Mouse (Mus musculus) ovary, adult 2 months (tissue): ENCODE data around the gene Ccdc38. TPM values are rescaled to one million over a fixed set of nuclear protein-coding genes. Genes with fewer than 3 reads are reported as not detected.

ENCODE experiments used
- polyA plus RNA-seq: library from polyadenylated mRNA; depleted of rRNA; stranded (reverse); fragments of >200 nt; gene quantifications from 2 replicates; pipeline ENCODE4 v1.2.3, GENCODE M21; 2012; rRNA removed

Ccdc38 gene
- polyA plus RNA-seq = not detected in 2 replicates

DNA sequence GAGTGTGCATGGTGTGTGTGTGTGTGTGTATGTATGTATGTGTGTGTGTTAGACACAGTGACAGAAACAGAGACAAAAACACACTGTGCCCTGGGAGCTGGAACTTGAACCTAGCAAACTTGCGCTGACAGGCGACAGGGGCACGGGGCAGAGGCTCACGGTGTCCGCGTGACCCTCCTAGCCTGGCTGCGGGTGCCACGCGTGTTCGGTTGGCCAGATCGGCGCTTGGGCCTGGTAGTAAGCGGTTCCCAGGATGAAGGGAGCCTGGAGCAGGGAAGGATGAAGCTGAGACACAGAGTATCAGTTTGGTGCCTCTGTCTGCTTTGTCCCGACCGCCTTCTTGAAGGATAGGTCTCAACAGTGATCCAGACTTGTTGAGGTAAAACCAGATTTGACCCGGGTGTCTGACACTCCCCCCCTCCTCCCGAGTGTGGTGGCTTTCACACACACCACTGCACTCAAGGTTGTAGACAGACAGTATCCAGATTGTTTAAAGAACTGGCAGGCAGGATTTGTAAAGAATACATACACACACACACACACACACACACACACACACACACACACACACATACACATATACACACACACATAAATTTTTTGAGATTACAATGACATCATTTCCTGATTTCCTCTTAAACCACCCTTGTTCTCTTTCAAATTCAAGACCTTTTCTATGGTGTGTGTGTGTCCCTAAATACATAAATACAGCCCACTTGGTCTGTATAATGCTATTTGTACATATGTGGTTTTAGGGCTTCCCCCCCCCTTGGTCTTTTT is at the start of gene Ccdc38:
TSS of gene Ccdc38 (plus strand) at position 202 of the 780 bp plus-strand sequence.

DNA sequence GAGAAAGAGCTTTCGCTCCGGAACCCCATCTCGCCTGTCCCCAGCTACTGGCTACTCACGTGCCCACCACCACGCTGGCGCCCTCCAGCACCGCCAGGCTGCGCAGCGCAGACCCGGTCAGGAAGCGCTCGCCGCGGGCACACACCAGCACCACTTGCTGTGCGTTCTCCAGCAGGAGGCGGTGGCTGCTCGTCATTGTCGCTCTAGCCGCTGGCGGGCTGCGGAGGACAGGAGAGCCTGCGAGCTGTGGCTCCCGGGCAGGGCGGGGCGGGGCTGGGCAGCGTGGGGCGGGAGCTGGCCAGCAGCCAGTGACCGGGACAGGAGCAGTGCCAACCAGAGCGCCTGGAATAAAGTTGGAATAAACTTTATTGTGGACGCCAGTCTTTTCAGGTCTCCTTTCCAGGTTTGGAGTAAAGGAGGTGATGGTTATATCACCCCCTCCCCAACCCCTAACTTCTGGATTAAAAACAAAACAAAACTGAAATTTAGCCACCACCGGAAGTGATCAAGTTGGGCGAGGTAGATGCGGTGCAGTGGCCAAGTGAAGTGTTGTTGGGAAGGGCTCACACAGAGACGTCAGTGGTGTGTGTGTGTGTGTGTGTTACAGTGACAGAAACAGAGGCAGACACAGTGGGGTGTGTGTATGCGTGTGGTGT is 529 bp upstream of the Ccdc38 start, which contains the start of gene Amdhd1:
TSS of gene Amdhd1 (minus strand) at position 259 of the 656 bp plus-strand sequence.

DNA sequence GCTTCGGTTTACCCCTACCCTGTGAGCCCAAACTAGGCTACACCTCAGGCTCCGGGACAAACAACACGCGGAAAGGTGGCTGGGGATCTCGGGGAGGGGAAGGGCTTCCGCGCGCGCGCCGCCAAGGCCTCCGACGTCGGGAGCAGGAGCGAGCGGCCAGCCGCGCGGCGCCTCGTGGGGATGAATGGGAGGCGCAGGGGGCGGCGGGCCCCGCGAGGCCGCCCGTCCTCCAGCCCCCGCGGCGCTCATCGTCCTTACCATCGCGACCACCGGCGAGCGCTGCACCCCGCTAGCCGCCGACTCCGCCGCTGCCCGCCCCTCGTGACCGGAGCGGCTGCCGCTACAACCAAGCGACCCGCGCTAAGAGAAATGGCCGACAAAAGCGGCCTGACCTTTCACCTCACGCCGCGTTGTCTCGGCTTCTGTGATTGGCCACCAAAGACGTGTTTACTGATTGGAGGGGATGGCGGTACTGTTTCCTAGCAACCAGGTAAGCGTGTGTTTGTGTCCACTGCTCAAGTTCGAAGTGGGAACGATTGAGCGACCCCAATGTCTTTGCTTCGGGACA is 48.9 kb downstream of the Ccdc38 start, which contains the start of gene Snrpf:
TSS of gene Snrpf (minus strand) at position 426 of the 568 bp plus-strand sequence.

Other genes with a start within 250 kb of the Ccdc38 start
- 43.3 and 54.0 TPM in 2 replicates for gene Elk3, start 229.5 kb upstream of the Ccdc38 start, polyA plus RNA-seq
- gene Lta4h, start 87.2 kb upstream of the Ccdc38 start, polyA plus RNA-seq = 79.2 and 159 TPM in 2 replicates
- 0.10 and 0.81 TPM in 2 replicates for gene Hal, start 51.9 kb upstream of the Ccdc38 start, polyA plus RNA-seq
- gene Amdhd1, start 599 bp upstream of the Ccdc38 start, polyA plus RNA-seq = 0.66 and 0.96 TPM in 2 replicates
- 148 TPM in 2 replicates for gene Snrpf, start 49.1 kb downstream of the Ccdc38 start, polyA plus RNA-seq
- 22.5 and 26.4 TPM in 2 replicates for gene Ntn4, start 100.0 kb downstream of the Ccdc38 start, polyA plus RNA-seq